Mouse (Mus musculus) midbrain, embryonic 14.5 days (tissue): ENCODE data around the gene Gtf2ird1. TPM values are rescaled to one million over a fixed set of nuclear protein-coding genes. Genes with fewer than 3 reads are reported as not detected.

ENCODE experiments used
- ATAC-seq: fragments of 200-750 bp; cut with Nextera tagmentation; 2 replicates; pipeline ENCODE4 v1.8.0; 2017; ENCODE audit warnings: moderate number of reproducible peaks, moderate library complexity; ENCODE audit not compliant: low FRiP score, low TSS enrichment
- DNase-seq: peaks from one replicate; pipeline ENCODE4 v3.0.0-alpha.2; 2015
- H3K27ac ChIP-seq: fragments of 300-500 bp; sonication (generic); replicated peaks from 2 replicates; pipeline ENCODE4 v1.5.1; 2014; ENCODE audit warnings: mild to moderate bottlenecking, low read depth, low read length, moderate library complexity
- H3K27me3 ChIP-seq: fragments of 300-500 bp; sonication (generic); 2 replicates; pipeline ENCODE4 v1.6.1; 2014; ENCODE audit warnings: low read length, control low read depth, mixed read lengths; ENCODE audit not compliant: control insufficient read depth, insufficient read depth
- H3K36me3 ChIP-seq: fragments of 300-500 bp; sonication (generic); 2 replicates; pipeline ENCODE4 v1.6.1; 2014; ENCODE audit warnings: low read length, control low read depth; ENCODE audit not compliant: control insufficient read depth, insufficient read depth
- H3K4me1 ChIP-seq: fragments of 300-500 bp; sonication (generic); 2 replicates; pipeline ENCODE4 v1.6.1; 2014; ENCODE audit warnings: mild to moderate bottlenecking, antibody characterized with exemption, low read length, control low read depth; ENCODE audit not compliant: control insufficient read depth, insufficient read depth
- H3K4me2 ChIP-seq: fragments of 300-500 bp; sonication (generic); 2 replicates; pipeline ENCODE4 v1.6.1; 2014; ENCODE audit warnings: mild to moderate bottlenecking, low read length, moderate library complexity
- H3K4me3 ChIP-seq: fragments of 300-500 bp; sonication (generic); replicated peaks from 2 replicates; pipeline ENCODE4 v1.5.1; 2014; ENCODE audit warnings: low read depth, low read length
- H3K9ac ChIP-seq: fragments of 300-500 bp; sonication (generic); replicated peaks from 2 replicates; pipeline ENCODE4 v1.6.1; 2014; ENCODE audit warnings: mild to moderate bottlenecking, low read length, moderate library complexity
- H3K9me3 ChIP-seq: fragments of 300-500 bp; sonication (generic); 2 replicates; pipeline ENCODE4 v1.6.1; 2016; ENCODE audit warnings: low read length, control low read depth, mixed read lengths; ENCODE audit not compliant: control insufficient read depth
- WGBS: fragments of 180-500 bp; shearing (Covaris S2); extraction: QIAGEN DNeasy Blood & Tissue Kit; methylation state at CpG from one replicate; pipeline ENCODE4 v1.1.7; 2014; 5-methylcytosine and 5-hydroxymethylcytosine counted together
- polyA plus RNA-seq: library from polyadenylated mRNA; unstranded; fragments of >200 nt; fragmentation: Nextera tagmentation; extraction: Ambion mirVana; gene quantifications from 2 replicates; pipeline ENCODE4 v1.2.1, GENCODE M21; 2014

Gene Gtf2ird1
- polyA plus RNA-seq, 1 experiment from 2014 or later, result 75.1 TPM

- no peak overlapping the region for H3K4me3 ChIP-seq
Measured at GRCm38 (mm10) chr5:134332743-134333142, 123.8 kb downstream of the Gtf2ird1 start.

GRCm38 (mm10) chr5:134330082-134330481, 126.4 kb downstream of the Gtf2ird1 start:
- no peak overlapping the region for H3K4me2 ChIP-seq
- H3K4me3 ChIP-seq, result no peak overlapping the region
- WGBS, result 90% methylated on average over 2 of the region's 2 CpGs
- no peaks in the 10 kb centered on the region for H3K9me3 ChIP-seq
- H3K27ac ChIP-seq, result no peak overlapping the region
- DNase-seq (no peak), ATAC-seq (no peak)
- no peak overlapping the region for H3K9ac ChIP-seq
- H3K36me3 ChIP-seq, result no peaks in the 10 kb centered on the region
- no peaks in the 10 kb centered on the region for H3K4me1 ChIP-seq
- H3K27me3 ChIP-seq, result no peaks in the 10 kb centered on the region

More at GRCm38 (mm10) chr5:134332743-134333142, 123.8 kb downstream of the Gtf2ird1 start:
- no peak for ATAC-seq
- Histone ChIP-seq H3K27me3 (no peaks in the 10 kb centered on the region), H3K27ac (no peak overlapping the region), H3K9ac (no peak overlapping the region), H3K36me3 (no peaks in the 10 kb centered on the region), H3K4me1 (no peaks in the 10 kb centered on the region), H3K4me2 (no peak overlapping the region), H3K9me3 (no peaks in the 10 kb centered on the region)
- DNase-seq, result no peak
- 26% methylated on average over 8 of the region's 8 CpGs for WGBS

GRCm38 (mm10) chr5:134329311-134329710, 127.2 kb downstream of the Gtf2ird1 start:
- no peaks in the 10 kb centered on the region for H3K36me3 ChIP-seq
- no peak overlapping the region for H3K9ac ChIP-seq
- H3K4me2 ChIP-seq, result no peak overlapping the region
- no peaks in the 10 kb centered on the region for H3K9me3 ChIP-seq
- DNase-seq (no peak), ATAC-seq (no peak)
- 25% methylated on average over 4 of the region's 4 CpGs for WGBS
- no peak overlapping the region for H3K4me3 ChIP-seq
- no peaks in the 10 kb centered on the region for H3K4me1 ChIP-seq
- H3K27ac ChIP-seq, result no peak overlapping the region
- no peaks in the 10 kb centered on the region for H3K27me3 ChIP-seq

GRCm38 (mm10) chr5:134328482-134329001, 128.0 kb downstream of the Gtf2ird1 start:
- no peak for DNase-seq

GRCm38 (mm10) chr5:134325856-134326566, 130.5 kb downstream of the Gtf2ird1 start:
- Histone ChIP-seq H3K36me3 (no peaks in the 10 kb centered on the region), H3K27me3 (no peaks in the 10 kb centered on the region), H3K4me1 (no peaks in the 10 kb centered on the region), H3K4me3 (no peak overlapping the region), H3K9me3 (no peaks in the 10 kb centered on the region), H3K9ac (no peak overlapping the region), H3K27ac (no peak overlapping the region), H3K4me2 (no peak overlapping the region)
- WGBS, result 73% methylated on average over 13 of the region's 13 CpGs
- ATAC-seq (no peak), DNase-seq (no peak)

More at GRCm38 (mm10) chr5:134328482-134329001, 128.0 kb downstream of the Gtf2ird1 start:
- Histone ChIP-seq H3K4me2 (no peak overlapping the region), H3K36me3 (no peaks in the 10 kb centered on the region), H3K4me3 (no peak overlapping the region), H3K27me3 (no peaks in the 10 kb centered on the region), H3K4me1 (no peaks in the 10 kb centered on the region), H3K9me3 (no peaks in the 10 kb centered on the region), H3K9ac (no peak overlapping the region), H3K27ac (no peak overlapping the region)
- WGBS, result 92% methylated on average over 6 of the region's 6 CpGs
- ATAC-seq, result no peak

GRCm38 (mm10) chr5:134323869-134324268, 132.6 kb downstream of the Gtf2ird1 start:
- 40% methylated on average over 2 of the region's 2 CpGs for WGBS
- Histone ChIP-seq H3K9ac (no peak overlapping the region), H3K4me1 (no peaks in the 10 kb centered on the region), H3K4me3 (no peak overlapping the region), H3K4me2 (no peak overlapping the region), H3K27me3 (no peaks in the 10 kb centered on the region), H3K27ac (no peak overlapping the region), H3K36me3 (no peaks in the 10 kb centered on the region), H3K9me3 (no peaks in the 10 kb centered on the region)
- DNase-seq, result no peak
- ATAC-seq, result no peak

- Histone ChIP-seq H3K27ac (no peak overlapping the region), H3K36me3 (no peaks in the 10 kb centered on the region), H3K9me3 (no peaks in the 10 kb centered on the region), H3K4me2 (no peak overlapping the region), H3K4me1 (no peaks in the 10 kb centered on the region), H3K9ac (no peak overlapping the region), H3K4me3 (no peak overlapping the region), H3K27me3 (no peaks in the 10 kb centered on the region)
- no peak for ATAC-seq
- DNase-seq, result no peak
- WGBS, result 96% methylated on average over 13 of the region's 13 CpGs
Measured at GRCm38 (mm10) chr5:134323311-134323710, 133.2 kb downstream of the Gtf2ird1 start.

- H3K4me3 ChIP-seq, result no peak overlapping the region
- no peak overlapping the region for H3K9ac ChIP-seq
- no peaks in the 10 kb centered on the region for H3K27me3 ChIP-seq
- no peaks in the 10 kb centered on the region for H3K9me3 ChIP-seq
- H3K27ac ChIP-seq, result no peak overlapping the region
- WGBS, result 88% methylated on average over 13 of the region's 13 CpGs
- ATAC-seq, result no peak
- DNase-seq, result no peak
- no peaks in the 10 kb centered on the region for H3K4me1 ChIP-seq
- no peak overlapping the region for H3K4me2 ChIP-seq
- H3K36me3 ChIP-seq, result no peaks in the 10 kb centered on the region
Measured at GRCm38 (mm10) chr5:134322355-134322754, 134.2 kb downstream of the Gtf2ird1 start.

GRCm38 (mm10) chr5:134321699-134322098, 134.8 kb downstream of the Gtf2ird1 start:
- 80% methylated on average over 7 of the region's 7 CpGs for WGBS
- ATAC-seq (no peak), DNase-seq (no peak)
- no peaks in the 10 kb centered on the region for H3K9me3 ChIP-seq
- no peaks in the 10 kb centered on the region for H3K4me1 ChIP-seq
- H3K27me3 ChIP-seq, result no peaks in the 10 kb centered on the region
- no peak overlapping the region for H3K4me3 ChIP-seq
- no peaks in the 10 kb centered on the region for H3K36me3 ChIP-seq
- no peak overlapping the region for H3K9ac ChIP-seq
- no peak overlapping the region for H3K4me2 ChIP-seq
- no peak overlapping the region for H3K27ac ChIP-seq
